Mouse (Mus musculus) brain, embryonic 14.5 days (tissue): ENCODE measurements around the gene Gls.

Experiments used
- CTCF ChIP-seq: fragments of 200-500 bp; IDR thresholded peaks from 2 replicates; pipeline ENCODE4 v1.5.1; 2012; ENCODE audit warnings: inconsistent platforms, mild to moderate bottlenecking, moderate library complexity, borderline replicate concordance; ENCODE audit not compliant: insufficient read depth, insufficient read length; ENCODE audit errors: extremely low read depth
- POLR2A ChIP-seq: fragments of 200-500 bp; IDR thresholded peaks from 2 replicates; pipeline ENCODE4 v1.6.1; 2012; ENCODE audit warnings: mild to moderate bottlenecking, inconsistent platforms, borderline replicate concordance; ENCODE audit not compliant: poor library complexity, insufficient read depth, insufficient read length, severe bottlenecking; ENCODE audit errors: extremely low read depth

- no peak for TF ChIP-seq POLR2A
- TF ChIP-seq CTCF: no peak
Measured at GRCm38 (mm10) chr1:52179939-52180568, 53.0 kb downstream of the Gls start.
